Mouse (Mus musculus) thymus, adult 2 months (tissue): ENCODE data around the gene Aldh1l1.

Source experiments
- CTCF ChIP-seq: fragments of 200-500 bp; IDR thresholded peaks from 2 replicates; pipeline ENCODE4 v1.5.1; 2012; ENCODE audit warnings: mild to moderate bottlenecking, control low read depth, low read length, moderate library complexity, borderline replicate concordance; ENCODE audit not compliant: control insufficient read depth, poor library complexity, insufficient read depth; ENCODE audit errors: extremely low read depth
- POLR2A ChIP-seq: fragments of 200-500 bp; IDR thresholded peaks from 2 replicates; pipeline ENCODE4 v1.6.1; 2012; ENCODE audit warnings: mild to moderate bottlenecking, low read length, control low read depth, moderate library complexity; ENCODE audit not compliant: control insufficient read depth, poor library complexity, insufficient read depth; ENCODE audit errors: extremely low read depth

DNA sequence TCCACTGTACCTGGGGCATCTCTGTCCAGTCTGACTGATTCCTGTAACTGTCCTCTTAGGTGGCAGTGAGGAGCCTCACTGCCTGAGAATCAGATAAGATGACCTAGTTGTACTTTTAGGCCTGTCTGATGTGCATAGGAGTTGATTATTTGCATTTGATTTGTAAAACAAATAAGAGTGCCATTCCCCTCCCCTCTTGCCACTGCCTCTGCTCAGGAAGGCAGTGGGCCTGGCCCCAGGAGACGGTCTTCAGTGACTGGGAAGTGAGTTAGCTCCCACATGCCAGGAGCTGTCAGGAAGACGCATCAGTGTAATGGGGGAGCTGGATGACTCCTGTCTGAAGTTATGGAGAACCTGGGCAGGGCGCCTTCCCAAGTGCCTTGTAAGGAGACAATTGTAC lies 149.4 kb downstream of the Aldh1l1 start:
- TF ChIP-seq CTCF (no peak), POLR2A (no peak)
